Comparison of ENCODE assay signal across 23 mouse cellular contexts in genomic region chr13:104030956-104031355, GRCm38 (mm10).
"Had no signal": no experiment of that assay in that cellular context is flagged by ENCODE, and none has a peak within 500 bp of the region (broad histone marks: within the 10 kb centered on the region; RNA-seq: fewer than 3 reads in every experiment).

No protein-coding gene starts in this region.

- DNase-seq: gastrocnemius, postnatal 10 days; gastrocnemius, postnatal 25 days; heart, adult 18-20 months; heart, postnatal 10 days; heart, postnatal 4 days; kidney, postnatal 10 days; kidney, postnatal 4 days; layer of hippocampus, adult 9-11 months; liver; liver, embryonic 13.5 days; liver, postnatal 0 days had no signal

- H3K9me3 ChIP-seq: heart, embryonic 10.5 days; hindbrain, embryonic 10.5 days; hindbrain, embryonic 12.5 days; intestine, embryonic 15.5 days; kidney, embryonic 15.5 days; limb, embryonic 10.5 days; limb, embryonic 12.5 days; liver, embryonic 13.5 days; liver, embryonic 15.5 days had no signal

- H3K4me2 ChIP-seq: hindbrain, embryonic 12.5 days; hindbrain, embryonic 14.5 days; intestine, embryonic 15.5 days; kidney, embryonic 15.5 days; limb, embryonic 12.5 days; liver, embryonic 13.5 days; liver, embryonic 15.5 days had no signal

- H3K27me3 ChIP-seq: intestine, embryonic 15.5 days; kidney, embryonic 15.5 days; limb, embryonic 12.5 days; liver, embryonic 13.5 days; liver, embryonic 15.5 days had no signal

- H3K4me3 ChIP-seq: gastrocnemius, adult 2 months; heart, embryonic 10.5 days; hindbrain, embryonic 10.5 days; hindbrain, embryonic 12.5 days; intestine, embryonic 15.5 days; kidney, embryonic 15.5 days; limb, embryonic 10.5 days; limb, embryonic 12.5 days; liver, embryonic 13.5 days; liver, embryonic 15.5 days had no signal

- ATAC-seq: inflammation-experienced regulatory T-cells, adult 6 months; intestine, embryonic 15.5 days; intestine, postnatal 0 days; liver, postnatal 0 days had no signal

- H3K36me3 ChIP-seq: hindbrain, embryonic 10.5 days; hindbrain, embryonic 12.5 days; intestine, embryonic 15.5 days; kidney, embryonic 15.5 days; limb, embryonic 12.5 days; liver, embryonic 13.5 days; liver, embryonic 15.5 days had no signal

- H3K27ac ChIP-seq: gastrocnemius, adult 2 months; hindbrain, embryonic 12.5 days; hindbrain, embryonic 14.5 days; kidney, embryonic 15.5 days; liver, embryonic 13.5 days; liver, embryonic 15.5 days had no signal

- H3K9ac ChIP-seq: hindbrain, embryonic 12.5 days; hindbrain, embryonic 14.5 days; intestine, embryonic 15.5 days; kidney, embryonic 15.5 days; limb, embryonic 12.5 days; liver, embryonic 13.5 days; liver, embryonic 15.5 days; liver, postnatal 0 days had no signal
